Mouse (Mus musculus) bone marrow, adult 2 months (tissue): ENCODE data around the gene Arhgef16. TPM values are rescaled to one million over a fixed set of nuclear protein-coding genes. Genes with fewer than 3 reads are reported as not detected.
A peak's percentile ranks its signal among the peaks of the same experiment; 100 is the strongest.

ENCODE experiments used
- H3K27ac ChIP-seq: fragments of 200-500 bp; 2 replicates; pipeline ENCODE4 v1.5.1; 2012; ENCODE audit warnings: low read depth, mild to moderate bottlenecking, control low read depth, inconsistent platforms, low read length; ENCODE audit not compliant: control insufficient read depth, poor library complexity, insufficient read depth
- H3K4me1 ChIP-seq: fragments of 200-500 bp; 2 replicates; pipeline ENCODE4 v1.6.1; 2011; ENCODE audit warnings: low read length; ENCODE audit not compliant: control insufficient read depth, insufficient read depth
- H3K4me3 ChIP-seq: fragments of 200-500 bp; replicated peaks from 2 replicates; pipeline ENCODE3; 2011; ENCODE audit warnings: mild to moderate bottlenecking, low read depth, low read length, control low read depth; ENCODE audit not compliant: control insufficient read depth
- CTCF ChIP-seq: fragments of 200-500 bp; IDR thresholded peaks from 2 replicates; pipeline ENCODE4 v1.5.1; 2011; ENCODE audit warnings: low read length, control low read depth; ENCODE audit not compliant: control insufficient read depth, insufficient read depth
- POLR2A ChIP-seq: fragments of 200-500 bp; IDR thresholded peaks from 2 replicates; pipeline ENCODE4 v1.6.1; 2011; ENCODE audit warnings: low read depth, mild to moderate bottlenecking, control low read depth, low read length, borderline replicate concordance; ENCODE audit not compliant: control insufficient read depth
- WGBS: fragments of 180-500 bp; shearing (Covaris S2); methylation state at CpG from one replicate; pipeline ENCODE4 v1.1.7; 2018; 5-methylcytosine and 5-hydroxymethylcytosine counted together
- polyA plus RNA-seq: library from polyadenylated mRNA; stranded (reverse); fragments of >200 nt; gene quantifications from 2 replicates; pipeline ENCODE4 v1.2.4, GENCODE M21; 2011; ENCODE audit warnings: low replicate concordance; ENCODE audit not compliant: missing spikeins, insufficient read depth, insufficient read length

Gene Arhgef16
- polyA plus RNA-seq, 1 experiment: 1.7 TPM

DNA sequence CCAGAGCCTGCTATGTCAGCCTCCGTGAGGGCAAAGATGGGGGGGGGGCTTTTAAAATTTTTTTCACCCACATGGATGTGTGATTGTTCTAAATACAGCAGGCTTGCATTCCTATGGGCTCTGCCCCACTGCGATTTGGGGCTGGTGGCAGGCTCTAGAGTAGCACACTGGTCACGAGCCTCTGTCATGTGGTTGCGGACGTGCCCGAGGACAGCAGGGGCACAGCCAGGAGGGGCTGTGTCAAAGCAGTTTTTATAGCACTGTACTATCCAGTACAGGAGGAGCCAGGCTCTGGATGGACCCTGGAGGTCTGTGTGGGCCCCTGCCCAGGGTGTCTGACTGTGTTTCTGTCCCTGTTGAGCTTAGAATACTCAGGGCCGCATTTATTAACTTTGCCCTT is 28.5 kb upstream of the Arhgef16 start:
- TF ChIP-seq CTCF: no peak
- TF ChIP-seq POLR2A: no peak
- no peak overlapping the region for H3K27ac ChIP-seq
- H3K4me3 ChIP-seq: no peak overlapping the region
- H3K4me1 ChIP-seq: no peaks in the 10 kb centered on the region
- 83% methylated on average over 7 of the region's 7 CpGs for WGBS

DNA sequence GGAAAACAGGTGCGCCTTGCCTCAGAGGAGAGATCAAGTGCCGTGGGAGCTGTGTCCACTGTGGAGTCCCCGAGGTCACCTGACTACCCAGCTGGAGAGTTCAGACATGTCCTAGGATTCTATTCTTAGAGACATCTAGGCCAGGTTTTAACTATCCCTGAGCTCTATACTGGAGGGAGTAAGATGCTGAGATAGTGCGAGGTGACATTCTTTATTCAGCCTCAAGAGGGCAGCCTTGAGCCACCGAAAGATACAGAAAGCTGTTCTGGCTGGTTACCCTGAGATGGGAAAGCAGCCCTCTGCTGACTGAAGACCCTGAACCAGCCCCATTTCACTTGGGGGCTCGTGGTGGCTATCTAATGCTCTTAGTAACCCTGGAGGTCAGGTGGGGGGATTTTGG is 27.4 kb upstream of the Arhgef16 start:
- TF ChIP-seq POLR2A: no peak
- TF ChIP-seq CTCF: peak; percentile 40; the same call in 1 of the 2 replicates
- H3K27ac ChIP-seq: no peak overlapping the region
- no peak overlapping the region for H3K4me3 ChIP-seq
- no peaks in the 10 kb centered on the region for H3K4me1 ChIP-seq
- 28% methylated on average over 6 of the region's 6 CpGs for WGBS

DNA sequence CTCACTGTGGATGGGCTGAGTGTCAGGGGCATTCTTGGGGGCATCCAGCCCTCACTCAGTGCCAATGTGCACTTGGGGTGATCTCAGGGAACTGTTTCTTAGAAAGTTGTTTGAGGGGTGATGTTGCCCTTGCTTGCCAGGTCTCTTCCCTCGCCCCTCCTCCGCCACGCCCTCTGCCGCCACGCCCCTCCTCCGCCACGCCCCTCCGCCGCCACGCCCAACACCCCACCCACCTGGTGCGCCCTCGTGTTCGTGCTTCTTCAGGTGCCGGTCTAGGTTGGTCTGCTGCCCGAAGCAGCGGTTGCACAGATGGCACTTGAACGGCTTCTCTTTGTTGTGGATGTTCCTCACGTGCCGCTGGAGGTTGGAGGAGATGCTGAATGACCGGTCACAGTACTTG is 27.0 kb upstream of the Arhgef16 start:
- no peaks in the 10 kb centered on the region for H3K4me1 ChIP-seq
- 74% methylated on average over 20 of the region's 20 CpGs for WGBS
- no peak overlapping the region for H3K27ac ChIP-seq
- H3K4me3 ChIP-seq: no peak overlapping the region
- TF ChIP-seq POLR2A (no peak), CTCF (no peak)

DNA sequence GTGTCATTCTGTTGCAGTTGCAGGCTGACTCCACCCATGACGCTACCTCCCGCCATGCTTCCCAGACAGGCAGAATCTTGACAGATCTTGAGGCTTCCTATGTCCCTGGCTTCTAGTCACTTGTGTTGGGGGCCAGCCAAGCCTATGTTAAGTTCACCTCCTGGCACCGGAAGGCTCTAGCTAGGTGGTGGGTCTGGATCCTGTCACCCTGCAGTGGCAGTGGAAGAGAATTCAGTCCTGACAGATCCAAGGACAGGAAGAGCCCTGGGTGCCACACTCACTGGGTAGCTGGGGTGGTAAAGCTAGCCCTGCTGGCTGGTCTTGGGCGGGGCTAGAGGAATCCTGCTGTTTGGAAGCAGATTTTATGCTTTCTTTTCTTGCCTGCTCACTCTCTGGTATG is 23.9 kb upstream of the Arhgef16 start:
- Histone ChIP-seq H3K27ac (no peak overlapping the region), H3K4me3 (no peak overlapping the region), H3K4me1 (no peaks in the 10 kb centered on the region)
- TF ChIP-seq POLR2A: no peak
- no peak for TF ChIP-seq CTCF
- WGBS: 73% methylated on average over 4 of the region's 4 CpGs

DNA sequence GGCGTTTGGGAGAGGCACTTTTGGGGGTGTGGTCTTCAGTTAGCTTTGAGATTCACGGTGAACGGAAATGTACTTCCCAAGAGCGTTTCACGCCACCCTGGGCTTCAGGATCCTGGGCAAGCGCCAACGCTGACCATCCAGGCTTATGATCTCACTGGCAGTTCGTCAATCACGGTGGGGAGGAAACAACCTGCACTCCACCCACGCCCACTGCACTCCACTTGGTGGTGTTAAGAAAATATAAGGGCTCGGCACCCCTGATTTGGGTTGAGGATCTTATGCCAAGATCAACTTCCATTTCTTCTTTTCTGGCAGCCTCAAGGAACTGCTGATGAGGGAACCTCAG is 12.1 kb upstream of the Arhgef16 start:
- Histone ChIP-seq H3K27ac (no peak overlapping the region), H3K4me3 (no peak overlapping the region), H3K4me1 (no peaks in the 10 kb centered on the region)
- 68% methylated on average over 11 of the region's 11 CpGs for WGBS
- TF ChIP-seq POLR2A: no peak
- no peak for TF ChIP-seq CTCF

DNA sequence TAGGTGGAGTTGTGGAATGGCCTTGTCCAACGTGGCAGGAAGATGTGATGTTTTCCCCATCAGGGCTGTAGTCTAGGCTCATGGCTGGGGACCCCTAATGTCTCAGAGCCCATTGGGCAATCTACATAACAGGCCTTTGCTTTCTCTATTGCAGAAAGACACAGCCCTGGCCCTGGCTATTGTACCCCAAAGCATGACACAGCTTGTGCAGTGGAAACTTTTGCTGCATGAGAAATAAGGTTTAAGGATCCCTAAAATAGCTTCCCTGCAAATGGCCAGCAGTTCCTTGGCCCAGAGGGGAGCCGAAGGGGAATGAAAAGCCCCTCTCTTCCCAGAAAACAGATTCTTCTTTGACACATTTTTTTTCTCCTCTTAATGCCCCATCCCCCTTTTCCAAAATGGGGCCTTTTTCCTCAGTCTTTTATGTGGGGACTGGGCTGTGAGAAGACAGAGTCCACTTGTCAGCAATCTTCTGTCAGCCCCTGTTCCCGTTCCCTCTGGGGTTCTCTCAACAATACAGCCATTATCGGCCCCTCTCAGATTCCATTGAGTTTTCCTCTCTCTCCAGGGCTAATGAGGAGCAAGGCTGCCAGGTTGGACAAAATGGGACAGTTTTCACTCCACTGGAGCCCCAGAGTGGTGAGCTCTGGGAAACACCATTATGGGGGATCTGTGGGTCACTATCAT is 11.6 kb upstream of the Arhgef16 start:
- TF ChIP-seq POLR2A (no peak), CTCF (no peak)
- Histone ChIP-seq H3K4me3 (no peak overlapping the region), H3K27ac (no peak overlapping the region), H3K4me1 (no peaks in the 10 kb centered on the region)
- 57% methylated on average over 4 of the region's 4 CpGs for WGBS

DNA sequence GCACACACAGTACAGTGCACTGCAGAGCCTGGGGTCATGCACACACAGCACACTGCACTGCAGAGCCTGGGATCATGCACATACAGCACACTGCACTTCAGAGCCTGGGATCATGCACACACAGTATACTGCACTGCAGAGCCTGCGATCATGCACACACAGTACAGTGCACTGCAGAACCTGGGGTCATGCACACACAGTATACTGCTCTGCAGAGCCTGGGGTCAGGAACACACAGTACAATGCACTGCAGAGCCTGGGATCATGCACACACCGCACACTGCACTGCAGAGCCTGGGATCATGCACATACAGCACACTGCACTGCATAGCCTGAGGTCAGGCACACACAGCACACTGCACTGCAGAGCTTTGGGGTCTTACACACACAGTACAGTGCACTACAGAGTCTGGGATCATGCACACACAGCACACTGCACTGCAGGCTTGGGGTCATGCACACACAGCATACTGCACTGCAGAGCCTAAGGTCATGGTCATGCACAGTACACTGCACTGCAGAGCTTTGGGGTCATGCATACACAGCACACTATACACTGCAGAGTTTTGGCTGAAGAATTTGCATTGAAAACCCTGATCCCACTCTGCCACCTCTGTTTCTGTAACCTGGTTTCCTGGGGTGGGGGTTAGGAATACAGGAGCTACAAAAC is 10.8 kb upstream of the Arhgef16 start:
- H3K4me3 ChIP-seq: no peak overlapping the region
- no peaks in the 10 kb centered on the region for H3K4me1 ChIP-seq
- H3K27ac ChIP-seq: no peak overlapping the region
- no peak for TF ChIP-seq POLR2A
- no peak for TF ChIP-seq CTCF
- WGBS: 79% methylated on average over 2 of the region's 2 CpGs

DNA sequence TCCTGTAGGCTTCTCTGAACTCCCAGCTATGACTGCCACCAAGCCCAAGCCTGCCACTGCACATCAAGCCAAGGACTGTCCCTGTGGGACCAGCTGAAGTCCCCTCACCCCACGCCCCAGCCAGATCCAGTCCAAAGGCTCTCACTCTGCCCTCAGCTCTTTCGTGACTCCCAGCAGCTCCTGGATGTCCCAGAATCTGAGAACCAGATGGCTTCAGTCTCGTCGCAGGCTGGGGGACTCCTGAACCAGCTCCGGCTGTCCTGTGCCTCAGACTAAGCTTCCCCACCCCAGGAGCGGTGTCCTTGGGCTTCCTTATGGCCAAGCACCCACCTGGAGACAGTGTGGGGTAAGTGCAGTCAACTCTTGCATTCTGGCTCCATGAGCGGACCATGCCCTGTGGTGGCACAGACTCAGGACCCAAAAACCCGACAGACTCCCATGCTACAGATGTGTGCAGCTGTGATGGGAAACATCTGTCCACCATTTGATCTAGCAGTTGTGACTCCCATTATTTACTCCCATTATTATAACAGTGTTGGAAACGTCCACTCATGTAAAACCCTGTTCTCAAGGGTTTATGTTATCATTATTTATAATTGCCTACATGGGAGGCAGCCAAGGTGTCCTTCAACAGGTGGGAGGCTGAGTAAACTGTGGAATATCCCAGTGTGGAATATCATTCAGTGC is 9.2 kb upstream of the Arhgef16 start:
- H3K4me1 ChIP-seq: no peaks in the 10 kb centered on the region
- WGBS: 76% methylated on average over 9 of the region's 9 CpGs
- TF ChIP-seq POLR2A (no peak), CTCF (no peak)
- no peak overlapping the region for H3K27ac ChIP-seq
- no peak overlapping the region for H3K4me3 ChIP-seq

DNA sequence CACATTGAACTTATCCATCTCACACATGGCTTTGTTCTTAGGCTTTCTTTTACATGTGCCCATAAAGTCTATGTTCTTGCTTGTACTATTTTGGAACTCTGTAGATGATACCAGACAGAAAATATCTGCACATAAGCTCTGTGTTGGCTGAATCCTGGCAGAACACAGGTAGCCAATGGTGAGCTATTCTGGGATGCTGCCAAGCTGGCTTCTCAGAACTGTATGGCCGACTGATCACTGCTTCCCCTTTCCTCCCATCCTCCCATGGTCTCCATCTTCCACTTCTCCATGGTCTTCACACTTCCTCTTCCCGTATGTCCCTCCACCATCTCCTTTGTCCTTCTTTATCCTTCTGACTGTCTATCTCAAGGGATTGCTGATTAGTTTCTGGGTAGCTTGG is 7.7 kb upstream of the Arhgef16 start:
- Histone ChIP-seq H3K4me1 (no peaks in the 10 kb centered on the region), H3K27ac (no peak overlapping the region), H3K4me3 (no peak overlapping the region)
- TF ChIP-seq POLR2A: no peak
- no peak for TF ChIP-seq CTCF
- WGBS: 21% methylated on average over 2 of the region's 2 CpGs
